9 mouse cellular contexts compared by ENCODE assay signal in genomic region chr2:58357414-58358131, GRCm38 (mm10). TPM values are rescaled to one million over a fixed set of nuclear protein-coding genes. Genes with fewer than 3 reads are reported as not detected.
DNase-seq lines count a peak whose midpoint lies in the region; ATAC-seq and TF ChIP-seq lines count a peak whose summit lies in the region.
"Had no signal": no experiment of that assay in that cellular context is flagged by ENCODE, and none has a peak within 500 bp of the region (broad histone marks: within the 10 kb centered on the region; RNA-seq: fewer than 3 reads in every experiment).

TSS of gene Acvr1c (minus strand) at chr2:58357895.

- H3K9me3 ChIP-seq in embryonic facial prominence, embryonic 12.5 days = no peaks in the 10 kb centered on the region
- H3K9me3 ChIP-seq in heart, embryonic 13.5 days = no peaks in the 10 kb centered on the region
- no peaks in the 10 kb centered on the region for H3K9me3 ChIP-seq in liver, embryonic 11.5 days (ENCODE audit: control insufficient read depth, low read length)
- H3K9me3 ChIP-seq in midbrain, postnatal 0 days (ENCODE audit: low read length) = no peaks in the 10 kb centered on the region

- no peak for TF ChIP-seq CTCF in testis, adult 2 months (IDR thresholded peaks at IDR 0.05; ENCODE audit: control insufficient read depth, insufficient read depth, insufficient replicate concordance, low read depth, low read length)
- no peak for TF ChIP-seq CTCF in midbrain, postnatal 0 days (IDR thresholded peaks at IDR 0.05)

- peaks cover 8% of the 10 kb centered on the region for H3K4me1 ChIP-seq in testis, adult 2 months (ENCODE audit: control insufficient read depth, insufficient read depth, low read length)
- H3K4me1 ChIP-seq in embryonic facial prominence, embryonic 12.5 days = peaks cover 12% of the 10 kb centered on the region; the same call in 1 of the 2 replicates
- H3K4me1 ChIP-seq in heart, embryonic 13.5 days = peaks cover 19% of the 10 kb centered on the region
- no peaks in the 10 kb centered on the region for H3K4me1 ChIP-seq in liver, embryonic 11.5 days (replicated peaks; ENCODE audit: control insufficient read depth, insufficient read depth, low read length)
- H3K4me1 ChIP-seq in midbrain, postnatal 0 days (ENCODE audit: insufficient read depth, low read length) = no peaks in the 10 kb centered on the region

- TF ChIP-seq POLR2A in testis, adult 2 months (IDR thresholded peaks at IDR 0.05; ENCODE audit: control insufficient read depth, low read depth, low read length) = no peak

- H3K36me3 ChIP-seq in testis, adult 2 months (ENCODE audit: control insufficient read depth, insufficient read depth, low read length) = no peaks in the 10 kb centered on the region
- H3K36me3 ChIP-seq in embryonic facial prominence, embryonic 12.5 days = no peaks in the 10 kb centered on the region
- H3K36me3 ChIP-seq in heart, embryonic 13.5 days = no peaks in the 10 kb centered on the region
- H3K36me3 ChIP-seq in liver, embryonic 11.5 days (ENCODE audit: control insufficient read depth, insufficient read depth, low read length) = no peaks in the 10 kb centered on the region
- no peaks in the 10 kb centered on the region for H3K36me3 ChIP-seq in midbrain, postnatal 0 days (ENCODE audit: insufficient read depth, low read length)
- H3K36me3 ChIP-seq: G1E had no signal

- H3K27ac ChIP-seq in testis, adult 2 months (ENCODE audit: control insufficient read depth, insufficient read depth, low read depth, low read length) = no peak within 1 kb of the TSS
- no peak within 1 kb of the TSS for H3K27ac ChIP-seq in embryonic facial prominence, embryonic 12.5 days
- H3K27ac ChIP-seq in heart, embryonic 13.5 days (replicated peaks) = no peak within 1 kb of the TSS
- no peak within 1 kb of the TSS for H3K27ac ChIP-seq in liver, embryonic 11.5 days (ENCODE audit: low read depth, low read length)
- no peak within 1 kb of the TSS for H3K27ac ChIP-seq in midbrain, postnatal 0 days (ENCODE audit: low read depth, low read length)

- ATAC-seq in embryonic facial prominence, embryonic 12.5 days (ENCODE audit: insufficient number of reproducible peaks, insufficient read depth, low FRiP score, low TSS enrichment) = peak; percentile 64; the same call in 1 of the 2 replicates
- ATAC-seq in heart, embryonic 13.5 days (ENCODE audit: extremely low read depth, insufficient number of reproducible peaks, low FRiP score, low TSS enrichment) = peak; percentile 54; the same call in 1 of the 2 replicates
- ATAC-seq in liver, embryonic 11.5 days (replicated peaks; ENCODE audit: low FRiP score) = peak; percentile 56
- peak; percentile 78 for ATAC-seq in midbrain, postnatal 0 days (ENCODE audit: low FRiP score)

- peak within 1 kb of the TSS; percentile 100 for H3K4me2 ChIP-seq in embryonic facial prominence, embryonic 12.5 days (replicated peaks)
- peak within 1 kb of the TSS; percentile 100 for H3K4me2 ChIP-seq in heart, embryonic 13.5 days
- H3K4me2 ChIP-seq in liver, embryonic 11.5 days = peak within 1 kb of the TSS; percentile 95
- peak within 1 kb of the TSS; percentile 100 for H3K4me2 ChIP-seq in midbrain, postnatal 0 days (ENCODE audit: low read depth, low read length, poor library complexity, severe bottlenecking)

- WGBS in embryonic facial prominence, embryonic 12.5 days = under 1% methylated on average over 60 of the region's 65 CpGs
- under 1% methylated on average over 55 of the region's 65 CpGs for WGBS in heart, embryonic 13.5 days
- WGBS in liver, embryonic 11.5 days = under 1% methylated on average over 61 of the region's 65 CpGs
- under 1% methylated on average over 51 of the region's 65 CpGs for WGBS in midbrain, postnatal 0 days

- no peak for DNase-seq in testis, postnatal 14 days (ENCODE audit: low spot score)
- peak; percentile 59 for DNase-seq in kidney, postnatal 10 days
- peak; percentile 47 for DNase-seq in liver, embryonic 11.5 days (ENCODE audit: low spot score)
- peak; percentile 40 for DNase-seq in midbrain, postnatal 0 days (ENCODE audit: low spot score)
- DNase-seq in testis, postnatal 10 days (ENCODE audit: low spot score) = peak; percentile 65

- peak within 1 kb of the TSS; percentile 47 for H3K9ac ChIP-seq in embryonic facial prominence, embryonic 12.5 days
- peak within 1 kb of the TSS; percentile 80 for H3K9ac ChIP-seq in heart, embryonic 13.5 days
- H3K9ac ChIP-seq in liver, embryonic 11.5 days (ENCODE audit: low read depth, low read length) = no peak within 1 kb of the TSS
- H3K9ac ChIP-seq in midbrain, postnatal 0 days (replicated peaks; ENCODE audit: low read length, poor library complexity, severe bottlenecking) = peak within 1 kb of the TSS; percentile 55

- no peaks in the 10 kb centered on the region for H3K27me3 ChIP-seq in testis, adult 2 months (ENCODE audit: control insufficient read depth, insufficient read depth, low read length)
- H3K27me3 ChIP-seq in embryonic facial prominence, embryonic 12.5 days = peaks cover 24% of the 10 kb centered on the region
- H3K27me3 ChIP-seq in heart, embryonic 13.5 days (replicated peaks) = peaks cover 15% of the 10 kb centered on the region; the same call in 1 of the 2 replicates
- peaks cover 18% of the 10 kb centered on the region for H3K27me3 ChIP-seq in liver, embryonic 11.5 days (replicated peaks; ENCODE audit: control insufficient read depth, insufficient read depth, low read length)
- H3K27me3 ChIP-seq in midbrain, postnatal 0 days (ENCODE audit: insufficient read depth, low read length) = no peaks in the 10 kb centered on the region

- H3K4me3 ChIP-seq in testis, adult 2 months (ENCODE audit: control insufficient read depth, low read depth, low read length) = peak within 1 kb of the TSS; percentile 53
- peak within 1 kb of the TSS; percentile 59 for H3K4me3 ChIP-seq in embryonic facial prominence, embryonic 12.5 days
- H3K4me3 ChIP-seq in heart, embryonic 13.5 days = peak within 1 kb of the TSS; percentile 77
- peak within 1 kb of the TSS; percentile 56 for H3K4me3 ChIP-seq in liver, embryonic 11.5 days (ENCODE audit: low read depth, low read length)
- H3K4me3 ChIP-seq in midbrain, postnatal 0 days (ENCODE audit: low read depth, low read length) = peak within 1 kb of the TSS; percentile 58

RNA-seq across cellular contexts. Expression of gene Acvr1c, which starts in this region (rescaled TPM):
- 0.48 and 1.4 TPM in 2 replicates for polyA plus RNA-seq in testis, adult 2 months (2012; rRNA removed)
- 0.27 TPM in 2 replicates for polyA plus RNA-seq in embryonic facial prominence, embryonic 12.5 days (2016; fragmentation: Nextera tagmentation; extraction: Ambion mirVana)
- 2.1 and 2.4 TPM in 2 replicates for polyA plus RNA-seq in heart, embryonic 13.5 days (2015; fragmentation: Nextera tagmentation; extraction: Ambion mirVana)
- 0.04 and 0.11 TPM in 2 replicates for polyA plus RNA-seq in liver, embryonic 11.5 days (2014; fragmentation: Nextera tagmentation; extraction: Ambion mirVana)
- 0.76 and 0.99 TPM in 2 replicates for total RNA-seq in midbrain, postnatal 0 days (2014; rRNA removed)
- 0.45 and 0.67 TPM in 2 replicates for polyA plus RNA-seq in midbrain, postnatal 0 days (2015; fragmentation: Nextera tagmentation; extraction: Ambion mirVana)
- polyA plus RNA-seq: G1E had no signal

Comparison
In these comparisons a context has a peak if more than half of its experiments do, and no peak if none do; other contexts are left out.
1. Peak in ATAC-seq, H3K4me3 ChIP-seq, H3K9ac ChIP-seq and H3K4me2 ChIP-seq in embryonic facial prominence, embryonic 12.5 days; RNA of the gene not detected or under 1 TPM.
2. Peak in DNase-seq, ATAC-seq, H3K4me3 ChIP-seq and H3K4me2 ChIP-seq in liver, embryonic 11.5 days; RNA of the gene not detected or under 1 TPM.
3. Peak in DNase-seq, ATAC-seq, H3K4me3 ChIP-seq, H3K9ac ChIP-seq and H3K4me2 ChIP-seq in midbrain, postnatal 0 days; RNA of the gene not detected or under 1 TPM.